Mouse (Mus musculus) brain, embryonic 14.5 days (tissue): ENCODE results near the gene Cdkl1. TPM values are rescaled to one million over a fixed set of nuclear protein-coding genes. Genes with fewer than 3 reads are reported as not detected.

ENCODE experiments used
- DNase-seq: peaks from one replicate; pipeline ENCODE4 v3.0.0-alpha.2; 2011; ENCODE audit warnings: low read depth
- CTCF ChIP-seq: fragments of 200-500 bp; IDR thresholded peaks from 2 replicates; pipeline ENCODE4 v1.5.1; 2012; ENCODE audit warnings: inconsistent platforms, mild to moderate bottlenecking, moderate library complexity, borderline replicate concordance; ENCODE audit not compliant: insufficient read depth, insufficient read length; ENCODE audit errors: extremely low read depth
- POLR2A ChIP-seq: fragments of 200-500 bp; IDR thresholded peaks from 2 replicates; pipeline ENCODE4 v1.6.1; 2012; ENCODE audit warnings: mild to moderate bottlenecking, inconsistent platforms, borderline replicate concordance; ENCODE audit not compliant: poor library complexity, insufficient read depth, insufficient read length, severe bottlenecking; ENCODE audit errors: extremely low read depth
- polyA plus RNA-seq: library from polyadenylated mRNA; depleted of rRNA; stranded (reverse); fragments of >200 nt; gene quantifications from 2 replicates; pipeline ENCODE4 v1.2.3, GENCODE M21; 2012

The Cdkl1 gene
- polyA plus RNA-seq, 1 experiment: 3.4 TPM

GRCm38 (mm10) chr12:69757418-69758141 lies 33.5 kb downstream of the Cdkl1 start:
- TF ChIP-seq POLR2A: no peak
- TF ChIP-seq CTCF: peak; percentile 70
- DNase-seq: peak; percentile 88

GRCm38 (mm10) chr12:69756015-69756414 lies 35.1 kb downstream of the Cdkl1 start:
- no peak for TF ChIP-seq CTCF
- no peak for TF ChIP-seq POLR2A
- DNase-seq: no peak

- no peak for DNase-seq
- TF ChIP-seq CTCF: no peak
- no peak for TF ChIP-seq POLR2A
Observed at GRCm38 (mm10) chr12:69753936-69754335, 37.1 kb downstream of the Cdkl1 start.

GRCm38 (mm10) chr12:69751864-69752341 lies 39.2 kb downstream of the Cdkl1 start:
- DNase-seq: peak; percentile 27
- TF ChIP-seq CTCF (peak; percentile 10; the same call in 1 of the 2 replicates), POLR2A (no peak)

GRCm38 (mm10) chr12:69744138-69744537 lies 46.9 kb downstream of the Cdkl1 start:
- no peak for DNase-seq
- no peak for TF ChIP-seq POLR2A

GRCm38 (mm10) chr12:69741965-69742364 lies 49.1 kb downstream of the Cdkl1 start:
- DNase-seq: no peak
- no peak for TF ChIP-seq POLR2A
- no peak for TF ChIP-seq CTCF

GRCm38 (mm10) chr12:69733923-69734322 lies 57.1 kb downstream of the Cdkl1 start:
- TF ChIP-seq POLR2A (no peak), CTCF (no peak)
- no peak for DNase-seq

GRCm38 (mm10) chr12:69733518-69733917 lies 57.5 kb downstream of the Cdkl1 start:
- TF ChIP-seq POLR2A (no peak), CTCF (peak; percentile 32; the same call in 1 of the 2 replicates)
- DNase-seq: peak; percentile 81

GRCm38 (mm10) chr12:69732221-69732620 lies 58.8 kb downstream of the Cdkl1 start:
- DNase-seq: no peak
- TF ChIP-seq POLR2A: no peak
- no peak for TF ChIP-seq CTCF

- DNase-seq: no peak
- TF ChIP-seq POLR2A (no peak), CTCF (no peak)
Observed at GRCm38 (mm10) chr12:69730306-69730705, 60.8 kb downstream of the Cdkl1 start.

GRCm38 (mm10) chr12:69729246-69729645 lies 61.8 kb downstream of the Cdkl1 start:
- DNase-seq: no peak
- TF ChIP-seq CTCF: no peak
- TF ChIP-seq POLR2A: no peak
